Mouse (Mus musculus): ENCODE data around the gene Tmem108.

- TF ChIP-seq CTCF (IDR thresholded peaks at IDR 0.05; ENCODE audit: borderline replicate concordance, extremely low read depth, insufficient read depth, insufficient read length) (no peak), POLR2A (IDR thresholded peaks at IDR 0.05; ENCODE audit: borderline replicate concordance, extremely low read depth, insufficient read depth, insufficient read length, poor library complexity, severe bottlenecking) (no peak)
Measured at GRCm38 (mm10) chr9:103495391-103495790, 266.2 kb downstream of the Tmem108 start.

Measured in brain, embryonic 14.5 days (tissue).